Mouse (Mus musculus) layer of hippocampus, adult 9-10 months (tissue): ENCODE results near the gene Olfr965.
"Not testable (repeated sequence)": the region's sequence is repeated elsewhere in the genome, so short reads cannot be mapped to it uniquely, and the experiment has no call there.

Experiments used
- DNase-seq: peaks from one replicate; pipeline ENCODE4 v3.0.0; 2022; ENCODE audit warnings: low spot score

Olfr965 gene

GRCm38 (mm10) chr9:39711053-39711452 is at the start of gene Olfr965:
TSS of gene Olfr965 (plus strand) at chr9:39711353.
- no peak for DNase-seq

- DNase-seq = no peak
Observed at GRCm38 (mm10) chr9:39666905-39667304, 44.2 kb upstream of the Olfr965 start, which contains the start of gene Olfr963. TSS of gene Olfr963 (plus strand) at chr9:39667205.

- no peak for DNase-seq
Observed at GRCm38 (mm10) chr9:39669723-39670122, 41.4 kb upstream of the Olfr965 start.

- no peak for DNase-seq
Observed at GRCm38 (mm10) chr9:39674820-39675219, 36.3 kb upstream of the Olfr965 start.

GRCm38 (mm10) chr9:39678557-39678956 is 32.6 kb upstream of the Olfr965 start:
- no peak for DNase-seq

GRCm38 (mm10) chr9:39679280-39679679 is 31.9 kb upstream of the Olfr965 start:
- no peak for DNase-seq

- DNase-seq = not testable (repeated sequence)
Observed at GRCm38 (mm10) chr9:39701123-39701522, 10.0 kb upstream of the Olfr965 start.

- no peak for DNase-seq
Observed at GRCm38 (mm10) chr9:39707017-39707416, 4.1 kb upstream of the Olfr965 start, which contains the start of gene Olfr149. TSS of gene Olfr149 (minus strand) at chr9:39707117.

- DNase-seq = no peak
Observed at GRCm38 (mm10) chr9:39708958-39709357, 2.2 kb upstream of the Olfr965 start.

GRCm38 (mm10) chr9:39730678-39731077 is 19.5 kb downstream of the Olfr965 start, which contains the start of gene Olfr150:
TSS of gene Olfr150 (plus strand) at chr9:39730978.
- DNase-seq = no peak

- DNase-seq = no peak
Observed at GRCm38 (mm10) chr9:39740741-39741140, 29.6 kb downstream of the Olfr965 start.

GRCm38 (mm10) chr9:39745949-39746348 is 34.8 kb downstream of the Olfr965 start, which contains the start of gene Olfr967:
TSS of gene Olfr967 (plus strand) at chr9:39746249.
- DNase-seq = no peak

- peak; percentile 21 for DNase-seq
Observed at GRCm38 (mm10) chr9:39746428-39746827, 35.3 kb downstream of the Olfr965 start.
